Mouse (Mus musculus) forebrain, embryonic 13.5 days (tissue): ENCODE data around the gene Fam199x. TPM values are rescaled to one million over a fixed set of nuclear protein-coding genes. Genes with fewer than 3 reads are reported as not detected.

Experiments used
- ATAC-seq: fragments of 200-750 bp; cut with Nextera tagmentation; 2 replicates; pipeline ENCODE4 v1.8.0; 2017
- H3K27ac ChIP-seq: fragments of 300-500 bp; sonication (generic); 2 replicates; pipeline ENCODE4 v1.5.1; 2015; ENCODE audit warnings: inconsistent platforms, mild to moderate bottlenecking, moderate library complexity
- H3K27me3 ChIP-seq: fragments of 300-500 bp; sonication (generic); 2 replicates; pipeline ENCODE4 v1.6.1; 2015; ENCODE audit warnings: mild to moderate bottlenecking, inconsistent platforms
- H3K36me3 ChIP-seq: fragments of 300-500 bp; sonication (generic); 2 replicates; pipeline ENCODE4 v1.6.1; 2015; ENCODE audit warnings: mild to moderate bottlenecking, inconsistent platforms; ENCODE audit not compliant: poor library complexity, severe bottlenecking
- H3K4me1 ChIP-seq: fragments of 300-500 bp; sonication (generic); 2 replicates; pipeline ENCODE4 v1.6.1; 2015; ENCODE audit warnings: inconsistent platforms
- H3K4me2 ChIP-seq: fragments of 300-500 bp; sonication (generic); 2 replicates; pipeline ENCODE4 v1.6.1; 2015; ENCODE audit warnings: inconsistent platforms, mild to moderate bottlenecking, moderate library complexity
- H3K4me3 ChIP-seq: fragments of 300-500 bp; sonication (generic); 2 replicates; pipeline ENCODE4 v1.5.1; 2015; ENCODE audit warnings: mild to moderate bottlenecking, inconsistent platforms
- H3K9ac ChIP-seq: fragments of 300-500 bp; sonication (generic); 2 replicates; pipeline ENCODE4 v1.6.1; 2015; ENCODE audit warnings: mild to moderate bottlenecking, inconsistent platforms
- H3K9me3 ChIP-seq: fragments of 300-500 bp; sonication (generic); replicated peaks from 2 replicates; pipeline ENCODE4 v1.6.1; 2016; ENCODE audit warnings: inconsistent platforms
- WGBS: fragments of 180-500 bp; shearing (Covaris S2); methylation state at CpG from one replicate; pipeline ENCODE4 v1.1.7; 2015; 5-methylcytosine and 5-hydroxymethylcytosine counted together
- polyA plus RNA-seq: library from polyadenylated mRNA; unstranded; fragments of >200 nt; fragmentation: Nextera tagmentation; extraction: Ambion mirVana; gene quantifications from 2 replicates; pipeline ENCODE4 v1.2.1, GENCODE M21; 2015

The Fam199x gene
- 6.8 and 8.6 TPM in 2 replicates for polyA plus RNA-seq

DNA sequence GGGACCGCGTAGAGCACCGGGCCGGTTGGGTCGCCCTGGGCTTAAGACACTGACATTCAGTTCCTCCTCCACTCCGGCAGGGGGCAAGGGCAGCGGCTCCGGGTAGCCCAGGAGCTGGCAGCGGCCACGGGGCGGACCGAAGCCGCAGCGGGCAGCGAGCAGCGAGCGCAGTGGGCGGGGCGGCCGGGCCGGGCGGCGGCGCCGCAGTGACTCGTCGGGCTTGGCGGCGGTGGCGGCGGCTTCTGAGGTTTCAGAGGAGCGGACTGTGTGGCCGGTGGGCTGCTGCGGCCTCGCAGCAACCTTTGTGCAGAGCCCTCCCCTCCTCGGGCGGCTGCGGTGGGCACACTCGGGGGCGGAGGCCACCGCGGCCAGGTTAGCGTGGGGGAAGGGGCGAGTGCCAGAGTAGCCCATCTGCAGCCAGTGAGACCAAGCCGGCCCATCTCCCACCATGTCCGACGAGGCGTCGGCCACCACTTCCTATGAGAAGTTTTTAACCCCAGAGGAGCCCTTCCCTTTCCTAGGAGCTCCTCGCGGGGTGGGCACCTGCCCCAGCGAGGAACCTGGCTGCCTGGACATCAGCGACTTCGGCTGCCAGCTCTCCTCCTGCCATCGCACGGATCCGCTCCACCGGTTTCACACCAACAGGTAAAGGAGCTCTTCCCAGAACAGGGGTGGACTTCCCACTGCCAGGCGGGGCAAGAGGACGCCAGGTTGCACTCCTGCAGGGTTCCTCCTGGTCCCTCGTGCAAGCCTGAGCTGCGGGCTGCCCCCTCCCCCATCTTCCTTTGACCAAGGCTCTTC is at the start of gene Fam199x:
TSS of gene Fam199x (plus strand) at position 170 of the 801 bp plus-strand sequence.
- peak within 1 kb of the TSS; percentile 61 for H3K4me3 ChIP-seq
- H3K4me2 ChIP-seq: peak within 1 kb of the TSS; percentile 67
- H3K4me1 ChIP-seq: peaks cover 5% of the 10 kb centered on the region; the same call in 1 of the 2 replicates
- no peaks in the 10 kb centered on the region for H3K27me3 ChIP-seq
- peak; percentile 97 for ATAC-seq
- WGBS: 16% methylated on average over 27 of the region's 62 CpGs
- H3K9me3 ChIP-seq: no peaks in the 10 kb centered on the region
- H3K9ac ChIP-seq: peak within 1 kb of the TSS; percentile 76
- H3K36me3 ChIP-seq: no peaks in the 10 kb centered on the region
- H3K27ac ChIP-seq: no peak within 1 kb of the TSS

DNA sequence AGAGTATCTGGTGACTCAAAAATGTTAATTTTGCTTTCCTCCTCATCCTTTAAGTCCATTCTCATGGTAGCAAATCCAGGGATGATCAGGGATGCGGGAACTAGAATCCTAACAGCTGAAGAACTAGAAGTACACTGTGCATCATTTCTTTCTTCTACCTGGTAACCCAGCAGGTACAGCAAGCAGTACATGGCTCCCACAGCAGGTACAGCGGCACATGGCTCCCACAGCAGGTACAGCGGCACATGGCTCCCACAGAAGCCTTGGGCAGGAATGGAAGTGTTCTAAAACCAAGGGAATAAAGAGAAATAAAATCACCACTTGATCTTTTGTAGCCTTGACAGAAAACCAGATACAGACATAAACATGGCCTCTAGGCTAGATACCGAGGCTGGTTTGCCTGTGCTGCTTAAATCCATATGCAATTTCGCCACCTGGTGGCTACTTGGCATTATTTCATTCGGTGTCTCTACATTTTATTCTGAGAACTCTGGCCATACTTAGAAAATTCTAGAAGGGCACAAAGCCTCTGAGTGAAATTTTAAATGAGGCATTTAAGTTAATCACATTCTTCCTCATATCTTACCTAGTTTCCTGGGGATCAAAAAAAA is 34.2 kb upstream of the Fam199x start:
- no peak overlapping the region for H3K4me3 ChIP-seq
- H3K4me1 ChIP-seq: no peaks in the 10 kb centered on the region
- no peak overlapping the region for H3K27ac ChIP-seq
- no peaks in the 10 kb centered on the region for H3K27me3 ChIP-seq
- no peaks in the 10 kb centered on the region for H3K9me3 ChIP-seq
- peak; percentile 78 for ATAC-seq
- H3K9ac ChIP-seq: no peak overlapping the region
- 53% methylated on average over 6 of the region's 6 CpGs for WGBS
- no peaks in the 10 kb centered on the region; the same call in 1 of the 2 replicates for H3K36me3 ChIP-seq
- no peak overlapping the region for H3K4me2 ChIP-seq

DNA sequence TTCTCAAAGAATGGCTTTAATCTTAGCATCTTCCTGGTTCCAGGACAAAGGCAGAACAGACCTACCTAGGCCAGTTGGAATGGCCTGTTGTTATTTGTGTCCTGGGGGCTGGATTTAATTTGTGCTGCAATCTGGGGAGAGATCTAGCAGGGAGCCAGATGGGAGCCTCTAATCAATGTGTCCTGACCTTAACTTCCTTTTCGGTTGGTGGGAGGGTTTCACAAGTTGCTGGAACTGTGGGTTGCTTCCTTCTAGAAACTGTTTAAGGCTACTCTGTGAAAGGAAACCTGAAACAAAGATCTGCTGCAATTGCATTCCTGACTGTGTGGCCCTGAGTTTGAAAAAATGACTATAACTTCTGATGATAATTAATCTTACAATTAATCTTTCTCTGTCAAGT is 31.7 kb upstream of the Fam199x start:
- H3K9ac ChIP-seq: no peak overlapping the region
- no peak for ATAC-seq
- H3K4me3 ChIP-seq: no peak overlapping the region
- 83% methylated on average over 1 of the region's 1 CpGs for WGBS
- no peaks in the 10 kb centered on the region for H3K27me3 ChIP-seq
- H3K36me3 ChIP-seq: no peaks in the 10 kb centered on the region; the same call in 1 of the 2 replicates
- no peak overlapping the region for H3K27ac ChIP-seq
- no peaks in the 10 kb centered on the region for H3K4me1 ChIP-seq
- H3K9me3 ChIP-seq: no peaks in the 10 kb centered on the region
- H3K4me2 ChIP-seq: no peak overlapping the region

DNA sequence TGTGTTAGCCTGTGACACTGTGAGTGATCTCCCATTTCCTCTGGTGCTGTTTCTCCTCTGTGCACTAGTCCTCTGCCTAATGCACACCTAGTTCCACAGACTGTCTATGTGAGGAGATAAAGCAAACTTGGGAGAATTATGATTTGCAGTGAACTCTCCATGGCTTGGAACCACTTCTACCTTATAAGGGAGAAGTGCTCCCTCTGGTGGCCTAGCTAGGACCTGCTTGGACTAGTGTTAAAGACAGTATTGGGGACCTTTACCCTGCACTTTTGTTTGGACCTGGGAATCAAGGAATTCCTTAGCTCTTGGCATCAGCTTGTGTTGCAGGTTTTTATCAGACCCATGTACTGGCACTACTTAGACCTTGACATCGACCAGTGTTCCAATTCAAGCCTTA is 30.1 kb upstream of the Fam199x start:
- Histone ChIP-seq H3K4me3 (no peak overlapping the region), H3K27me3 (no peaks in the 10 kb centered on the region), H3K4me2 (no peak overlapping the region), H3K9ac (no peak overlapping the region), H3K9me3 (no peaks in the 10 kb centered on the region), H3K4me1 (no peaks in the 10 kb centered on the region), H3K27ac (no peak overlapping the region), H3K36me3 (no peaks in the 10 kb centered on the region)
- ATAC-seq: 0 out of 2 replicates have a peak, but pooled peaks have one; percentile 16
- 17% methylated on average over 1 of the region's 1 CpGs for WGBS

DNA sequence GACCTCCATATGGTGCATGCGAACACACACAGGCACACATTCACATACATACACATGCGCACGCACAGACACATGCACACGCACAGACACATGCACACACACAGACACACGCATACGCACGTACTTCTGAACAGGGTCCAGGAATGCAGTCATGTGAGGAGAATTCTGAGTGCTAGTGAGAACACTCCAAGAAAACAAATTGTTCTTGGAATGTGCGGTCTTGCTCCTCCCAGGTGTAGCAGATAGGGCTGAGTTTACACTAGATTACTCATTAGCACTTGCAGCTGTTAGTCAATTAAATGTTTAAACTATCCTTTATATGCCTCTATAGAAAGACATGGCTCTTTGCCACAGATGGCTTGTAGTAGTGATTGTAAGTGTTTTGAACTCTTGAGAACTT is 18.5 kb upstream of the Fam199x start:
- H3K9ac ChIP-seq: no peak overlapping the region

DNA sequence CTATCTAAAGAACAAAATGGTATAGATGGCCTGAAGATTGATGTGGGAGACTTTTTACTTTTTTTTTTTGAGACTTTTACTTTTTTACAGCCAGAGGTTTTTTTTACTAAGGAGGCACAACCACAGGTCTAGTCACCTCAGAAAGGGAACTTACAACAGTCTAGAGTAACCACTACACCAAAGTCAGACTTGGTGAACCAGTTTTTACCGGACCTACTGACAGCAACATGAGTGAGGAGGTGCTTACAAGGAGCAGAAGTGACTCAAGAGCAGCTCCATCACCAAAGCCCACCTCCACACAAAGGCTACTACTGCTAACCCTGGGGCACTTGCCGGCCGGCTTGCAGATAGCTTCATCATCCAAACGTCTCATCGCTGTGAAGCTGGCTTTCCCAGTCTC is 17.7 kb upstream of the Fam199x start:
- Histone ChIP-seq H3K4me1 (no peaks in the 10 kb centered on the region), H3K4me3 (no peak overlapping the region), H3K9me3 (no peaks in the 10 kb centered on the region), H3K4me2 (no peak overlapping the region), H3K36me3 (no peaks in the 10 kb centered on the region), H3K9ac (no peak overlapping the region), H3K27me3 (no peaks in the 10 kb centered on the region), H3K27ac (no peak overlapping the region)
- no peak for ATAC-seq
- WGBS: 86% methylated on average over 5 of the region's 5 CpGs

More for the DNA sequence above, 18.5 kb upstream of the Fam199x start:
- Histone ChIP-seq H3K4me1 (no peaks in the 10 kb centered on the region), H3K27ac (no peak overlapping the region), H3K4me2 (no peak overlapping the region), H3K36me3 (no peaks in the 10 kb centered on the region), H3K27me3 (no peaks in the 10 kb centered on the region), H3K9me3 (no peaks in the 10 kb centered on the region), H3K4me3 (no peak overlapping the region)
- ATAC-seq: no peak
- WGBS: 96% methylated on average over 8 of the region's 8 CpGs

DNA sequence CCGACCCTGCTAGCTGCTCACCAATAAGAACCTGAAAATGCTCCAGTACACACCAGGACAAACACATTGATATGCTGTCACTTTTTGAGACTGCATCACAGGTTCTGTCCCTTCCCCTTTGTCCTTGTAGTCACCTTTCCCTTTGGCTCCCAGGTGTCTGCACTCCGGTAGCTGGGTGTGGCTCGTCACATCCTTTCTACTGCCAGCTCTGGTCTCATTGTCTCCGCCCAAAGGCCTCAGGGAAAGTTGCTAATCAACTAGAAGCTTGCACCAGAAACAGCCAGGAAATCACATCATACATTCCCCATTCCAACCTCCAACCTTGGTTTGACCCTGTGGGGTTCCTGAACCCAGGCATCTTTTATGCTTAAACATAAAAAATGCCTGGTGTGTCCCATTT is 15.1 kb upstream of the Fam199x start:
- H3K9me3 ChIP-seq: no peaks in the 10 kb centered on the region
- ATAC-seq: no peak
- no peak overlapping the region for H3K9ac ChIP-seq
- H3K27ac ChIP-seq: no peak overlapping the region
- WGBS: 84% methylated on average over 4 of the region's 4 CpGs
- H3K4me2 ChIP-seq: no peak overlapping the region
- no peaks in the 10 kb centered on the region; the same call in 1 of the 2 replicates for H3K4me1 ChIP-seq
- H3K4me3 ChIP-seq: no peak overlapping the region
- no peaks in the 10 kb centered on the region for H3K27me3 ChIP-seq
- no peaks in the 10 kb centered on the region for H3K36me3 ChIP-seq

DNA sequence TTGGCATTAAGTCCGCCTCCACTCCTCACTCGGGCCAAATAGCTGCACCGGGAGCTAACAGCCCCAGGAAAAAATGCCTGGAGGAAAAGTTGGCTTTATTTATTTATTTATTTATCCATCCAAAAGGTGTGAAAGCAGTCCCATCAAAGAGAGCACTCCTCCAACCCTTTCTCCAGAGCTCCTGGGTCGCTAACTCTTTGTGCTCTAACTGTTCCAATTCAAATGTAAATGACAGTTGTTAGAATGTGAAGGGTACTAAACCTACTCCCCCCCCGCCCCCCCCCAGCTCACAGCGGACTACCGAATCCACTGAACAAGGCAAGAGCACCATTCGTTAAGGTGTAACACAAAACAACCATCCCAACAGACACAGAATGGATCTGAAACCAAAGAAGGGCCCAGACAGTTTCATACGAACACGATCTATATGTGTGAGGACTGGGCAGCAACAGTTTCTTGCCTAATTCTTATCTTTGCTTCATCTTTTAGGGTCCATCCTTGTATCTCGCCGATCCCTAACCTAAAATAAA is 11.9 kb upstream of the Fam199x start:
- no peaks in the 10 kb centered on the region for H3K9me3 ChIP-seq
- H3K27ac ChIP-seq: no peak overlapping the region
- ATAC-seq: no peak; the same call in 1 of the 2 replicates
- H3K4me3 ChIP-seq: peak overlapping the region; percentile 50
- H3K4me1 ChIP-seq: no peaks in the 10 kb centered on the region; the same call in 1 of the 2 replicates
- peak overlapping the region; percentile 65 for H3K9ac ChIP-seq
- peak overlapping the region; percentile 67 for H3K4me2 ChIP-seq
- H3K36me3 ChIP-seq: no peaks in the 10 kb centered on the region
- WGBS: 18% methylated on average over 12 of the region's 12 CpGs
- H3K27me3 ChIP-seq: no peaks in the 10 kb centered on the region

DNA sequence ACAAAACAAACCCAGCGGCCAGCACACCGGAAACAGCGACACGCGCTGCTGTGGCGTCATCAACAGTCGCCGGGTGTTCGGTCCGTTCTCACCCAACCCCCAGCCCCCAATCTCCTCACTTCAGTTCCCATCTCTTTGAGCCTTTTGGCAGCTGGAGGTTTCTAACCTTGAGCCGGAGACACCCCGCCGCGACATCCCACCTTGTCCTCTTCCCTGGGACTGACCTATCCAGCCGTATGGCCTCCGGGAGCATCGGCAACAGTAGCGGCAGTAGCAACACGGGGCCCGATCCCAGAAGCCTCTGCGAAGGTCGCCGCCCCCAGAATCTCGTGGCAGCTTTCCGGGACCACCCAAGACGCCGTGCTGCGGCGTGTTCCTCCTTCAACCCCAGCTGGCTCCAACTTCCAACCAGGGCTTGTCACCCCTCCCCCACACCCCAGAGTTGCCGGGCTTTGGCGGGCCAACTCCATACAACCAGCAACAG is 11.4 kb upstream of the Fam199x start, which contains the start of gene Slc25a53:
TSS of gene Slc25a53 (minus strand) at position 303 of the 484 bp plus-strand sequence.
- Histone ChIP-seq H3K9ac (peak within 1 kb of the TSS; percentile 65), H3K27ac (peak within 1 kb of the TSS; percentile 69; the same call in 1 of the 2 replicates), H3K4me1 (no peaks in the 10 kb centered on the region; the same call in 1 of the 2 replicates), H3K4me2 (peak within 1 kb of the TSS; percentile 67), H3K27me3 (no peaks in the 10 kb centered on the region), H3K9me3 (no peaks in the 10 kb centered on the region), H3K4me3 (peak within 1 kb of the TSS; percentile 50), H3K36me3 (no peaks in the 10 kb centered on the region)
- WGBS: 24% methylated on average over 31 of the region's 31 CpGs
- ATAC-seq: peak; percentile 96

DNA sequence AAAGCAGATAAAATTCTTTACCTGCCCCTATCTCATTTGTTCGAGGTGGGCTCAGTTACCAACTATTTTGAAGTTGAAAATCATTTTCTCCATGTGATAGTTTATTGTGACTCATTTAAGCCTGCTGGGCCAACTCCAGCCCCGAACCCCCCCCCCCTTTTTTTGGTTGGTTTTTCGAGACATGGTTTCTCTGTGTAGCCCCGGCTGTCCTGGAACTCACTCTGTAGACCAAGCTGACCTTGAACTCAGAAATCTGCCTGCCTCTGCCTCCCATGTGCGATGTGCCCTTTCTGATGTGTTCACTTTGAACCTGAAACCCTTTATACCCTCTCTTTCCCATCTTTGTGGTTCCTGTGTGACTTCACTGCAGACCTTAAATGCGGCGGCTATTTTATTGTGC is 10.9 kb upstream of the Fam199x start:
- peak; percentile 24; the same call in 1 of the 2 replicates for ATAC-seq
- Histone ChIP-seq H3K4me3 (peak overlapping the region; percentile 50), H3K9me3 (no peaks in the 10 kb centered on the region), H3K9ac (0 out of 2 replicates have a peak overlapping the region, but pooled peaks have one; percentile 65), H3K4me1 (no peaks in the 10 kb centered on the region; the same call in 1 of the 2 replicates), H3K36me3 (no peaks in the 10 kb centered on the region), H3K27me3 (no peaks in the 10 kb centered on the region), H3K27ac (no peak overlapping the region), H3K4me2 (peak overlapping the region; percentile 67)
- WGBS: 52% methylated on average over 7 of the region's 7 CpGs

DNA sequence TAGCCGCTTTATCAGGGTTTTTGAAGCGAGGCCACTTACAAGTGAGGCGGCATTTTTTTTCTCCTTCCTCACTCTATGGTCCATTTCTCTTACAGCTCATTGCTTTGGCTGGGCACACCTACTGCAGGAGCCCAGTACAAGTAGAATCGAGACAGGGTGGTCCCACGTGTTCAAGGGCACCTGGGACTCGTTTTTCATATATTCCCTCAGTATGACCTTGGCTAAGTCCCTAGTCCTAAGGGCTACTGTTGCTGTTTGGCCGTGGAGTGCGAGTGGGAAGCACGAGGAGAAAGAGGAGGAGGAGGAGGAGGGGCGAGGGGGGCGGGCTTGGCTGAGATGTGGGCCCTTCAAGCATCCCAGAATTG is 352 bp upstream of the Fam199x start:
- H3K9ac ChIP-seq: peak overlapping the region; percentile 76
- ATAC-seq: no peak
- H3K27me3 ChIP-seq: no peaks in the 10 kb centered on the region
- no peak overlapping the region for H3K27ac ChIP-seq
- WGBS: 18% methylated on average over 9 of the region's 11 CpGs
- H3K36me3 ChIP-seq: no peaks in the 10 kb centered on the region
- H3K4me1 ChIP-seq: peaks cover 5% of the 10 kb centered on the region; the same call in 1 of the 2 replicates
- H3K4me3 ChIP-seq: peak overlapping the region; percentile 61
- H3K9me3 ChIP-seq: no peaks in the 10 kb centered on the region
- H3K4me2 ChIP-seq: peak overlapping the region; percentile 67

DNA sequence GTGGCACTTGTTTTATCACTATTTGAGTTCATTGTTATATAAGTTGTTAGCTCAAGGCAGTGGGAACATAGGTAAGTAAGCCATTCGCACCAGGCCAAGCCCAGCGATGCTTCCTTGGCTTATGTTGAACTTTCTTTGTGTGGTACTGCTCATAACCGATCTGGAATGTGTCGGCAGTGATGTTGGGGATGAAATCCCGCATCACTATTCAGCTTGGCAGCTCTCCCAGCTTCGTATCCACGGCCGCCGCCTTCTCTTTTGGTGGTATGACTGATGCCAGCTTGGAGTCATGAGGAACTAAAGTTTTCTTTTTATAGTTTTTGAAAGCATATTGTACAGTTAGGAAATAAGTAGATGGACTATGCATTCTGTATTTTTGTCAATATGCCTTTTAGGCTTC is 13.8 kb downstream of the Fam199x start:
- WGBS: 62% methylated on average over 9 of the region's 9 CpGs
- H3K4me3 ChIP-seq: no peak overlapping the region
- no peak overlapping the region for H3K9ac ChIP-seq
- no peaks in the 10 kb centered on the region for H3K36me3 ChIP-seq
- no peaks in the 10 kb centered on the region for H3K9me3 ChIP-seq
- no peak for ATAC-seq
- H3K27me3 ChIP-seq: no peaks in the 10 kb centered on the region
- no peak overlapping the region for H3K27ac ChIP-seq
- H3K4me1 ChIP-seq: no peaks in the 10 kb centered on the region
- no peak overlapping the region for H3K4me2 ChIP-seq
